Mouse (Mus musculus) hindbrain, embryonic 11.5 days (tissue): Measurements from ENCODE around the gene Zfp712. TPM values are rescaled to one million over a fixed set of nuclear protein-coding genes. Genes with fewer than 3 reads are reported as not detected.

Experiments
- ATAC-seq: fragments of 200-750 bp; cut with Nextera tagmentation; 2 replicates; pipeline ENCODE4 v1.8.0; 2017; ENCODE audit warnings: mild to moderate bottlenecking, moderate TSS enrichment, moderate library complexity; ENCODE audit not compliant: low FRiP score
- DNase-seq: peaks from one replicate; pipeline ENCODE4 v3.0.0-alpha.2; 2015; ENCODE audit warnings: low spot score
- H3K27ac ChIP-seq: fragments of 300-500 bp; sonication (generic); 2 replicates; pipeline ENCODE4 v1.5.1; 2014; ENCODE audit warnings: mild to moderate bottlenecking, low read depth, low read length
- H3K27me3 ChIP-seq: fragments of 300-500 bp; sonication (generic); 2 replicates; pipeline ENCODE4 v1.6.1; 2014; ENCODE audit warnings: mild to moderate bottlenecking, low read length, moderate library complexity, mixed read lengths; ENCODE audit not compliant: control insufficient read depth, insufficient read depth
- H3K36me3 ChIP-seq: fragments of 300-500 bp; sonication (generic); 2 replicates; pipeline ENCODE4 v1.6.1; 2014; ENCODE audit warnings: mild to moderate bottlenecking, low read length, moderate library complexity, mixed read lengths; ENCODE audit not compliant: control insufficient read depth, insufficient read depth
- H3K4me1 ChIP-seq: fragments of 300-500 bp; sonication (generic); replicated peaks from 2 replicates; pipeline ENCODE4 v1.6.1; 2014; ENCODE audit warnings: low read length, mixed read lengths; ENCODE audit not compliant: control insufficient read depth, insufficient read depth
- H3K4me2 ChIP-seq: fragments of 300-500 bp; sonication (generic); replicated peaks from 2 replicates; pipeline ENCODE4 v1.6.1; 2014; ENCODE audit warnings: mild to moderate bottlenecking, low read depth, low read length
- H3K4me3 ChIP-seq: fragments of 300-500 bp; sonication (generic); 2 replicates; pipeline ENCODE4 v1.5.1; 2014; ENCODE audit warnings: low read depth, low read length
- H3K9ac ChIP-seq: fragments of 300-500 bp; sonication (generic); 2 replicates; pipeline ENCODE4 v1.6.1; 2014; ENCODE audit warnings: low read depth, low read length
- H3K9me3 ChIP-seq: fragments of 300-500 bp; sonication (generic); 2 replicates; pipeline ENCODE4 v1.6.1; 2016; ENCODE audit warnings: low read length; ENCODE audit not compliant: control insufficient read depth
- WGBS: fragments of 180-500 bp; shearing (Covaris S2); extraction: QIAGEN DNeasy Blood & Tissue Kit; methylation state at CpG from one replicate; pipeline ENCODE4 v1.1.7; 2014; 5-methylcytosine and 5-hydroxymethylcytosine counted together
- polyA plus RNA-seq: library from polyadenylated mRNA; unstranded; fragments of >200 nt; fragmentation: Nextera tagmentation; extraction: Ambion mirVana; gene quantifications from 2 replicates; pipeline ENCODE4 v1.2.1, GENCODE M21; 2014

Zfp712 gene
- polyA plus RNA-seq, result 5.8 TPM in 2 replicates

DNA sequence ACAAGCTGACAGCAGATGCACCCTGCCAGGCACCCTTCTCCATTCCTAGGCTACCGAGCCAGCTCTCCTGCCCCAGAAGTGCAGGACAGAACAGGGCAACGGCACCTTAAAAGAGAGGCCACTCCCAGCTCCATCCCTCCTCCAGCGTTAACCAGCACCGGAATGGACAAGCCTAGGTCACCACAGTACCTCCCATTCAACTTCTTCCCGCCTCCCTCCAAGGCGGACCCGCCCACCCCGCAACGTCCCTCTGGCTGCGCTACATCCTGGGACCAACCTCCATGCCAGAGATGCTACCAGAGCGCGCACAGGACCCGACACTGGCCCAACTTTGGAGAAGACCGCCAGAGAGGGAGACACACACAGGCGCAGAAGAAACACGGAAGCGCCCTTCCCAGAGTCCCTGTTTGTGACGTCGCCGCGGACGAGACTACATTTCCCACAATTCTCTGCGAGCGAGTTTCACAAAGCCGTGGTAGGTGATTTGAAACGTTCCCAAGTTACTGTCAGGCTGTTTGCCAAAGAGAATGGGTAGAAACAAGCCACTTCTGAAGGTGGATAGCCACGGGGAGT lies at the start of gene Zfp712:
Zfp712 (minus strand) TSS at position 385 of the 573 bp plus-strand sequence.
- DNase-seq (peak; percentile 94), ATAC-seq (peak; percentile 96)
- no peaks in the 10 kb centered on the region for H3K4me1 ChIP-seq
- H3K4me2 ChIP-seq, result peak within 1 kb of the TSS; percentile 70
- no peaks in the 10 kb centered on the region for H3K9me3 ChIP-seq
- peak within 1 kb of the TSS; percentile 77 for H3K4me3 ChIP-seq
- H3K36me3 ChIP-seq, result no peaks in the 10 kb centered on the region
- H3K9ac ChIP-seq, result peak within 1 kb of the TSS; percentile 78
- no peaks in the 10 kb centered on the region for H3K27me3 ChIP-seq
- WGBS, result under 1% methylated on average over 27 of the region's 27 CpGs
- H3K27ac ChIP-seq, result peak within 1 kb of the TSS; percentile 58; the same call in 1 of the 2 replicates

GRCm38 (mm10) chr13:67108821-67109206 lies 47.8 kb upstream of the Zfp712 start:
- DNase-seq (no peak), ATAC-seq (peak; percentile 59)
- H3K4me2 ChIP-seq, result 0 out of 2 replicates have a peak overlapping the region, but pooled peaks have one; percentile 2
- H3K27ac ChIP-seq, result no peak overlapping the region
- no peaks in the 10 kb centered on the region for H3K9me3 ChIP-seq
- 6% methylated on average over 9 of the region's 9 CpGs for WGBS
- no peaks in the 10 kb centered on the region for H3K4me1 ChIP-seq
- peak overlapping the region; percentile 52 for H3K4me3 ChIP-seq
- no peaks in the 10 kb centered on the region for H3K36me3 ChIP-seq
- no peak overlapping the region for H3K9ac ChIP-seq
- no peaks in the 10 kb centered on the region for H3K27me3 ChIP-seq

DNA sequence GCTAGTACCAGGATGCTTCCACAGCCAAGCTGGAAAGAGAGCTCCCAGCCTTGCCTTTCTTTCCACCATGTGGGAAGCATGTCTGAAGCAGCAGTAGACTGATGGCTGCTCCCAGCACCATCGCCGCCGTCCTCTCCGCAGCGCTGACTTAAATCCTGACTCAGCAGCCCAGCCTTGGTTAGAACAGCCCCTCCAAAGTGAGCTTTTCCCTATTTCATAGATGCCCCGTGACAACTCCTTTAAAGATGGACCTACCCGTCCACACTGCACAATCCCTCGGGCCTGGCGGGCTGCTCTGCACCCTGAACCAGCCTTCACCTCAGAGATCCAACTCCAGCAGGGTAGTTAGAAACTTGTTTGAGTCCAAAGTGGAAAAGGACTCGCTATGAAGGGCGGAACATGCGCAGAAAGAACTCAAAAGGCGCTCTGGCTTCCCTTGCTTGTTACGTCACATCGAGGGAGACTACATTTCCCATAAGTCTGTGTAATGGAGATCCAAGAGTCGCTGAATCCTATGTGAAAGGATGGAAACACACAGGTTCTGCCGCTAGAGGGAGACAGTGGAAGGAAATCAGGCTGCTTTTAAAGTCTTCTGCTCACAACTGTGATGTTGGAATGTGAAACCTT lies 47.3 kb upstream of the Zfp712 start, which contains the start of gene Gm28557:
Gm28557 (minus strand) TSS at position 411 of the 627 bp plus-strand sequence.
- WGBS, result under 1% methylated on average over 17 of the region's 17 CpGs

GRCm38 (mm10) chr13:67107681-67108080 lies 46.7 kb upstream of the Zfp712 start:
- H3K9me3 ChIP-seq, result no peaks in the 10 kb centered on the region
- peak overlapping the region; percentile 52 for H3K4me3 ChIP-seq
- no peaks in the 10 kb centered on the region for H3K27me3 ChIP-seq
- ATAC-seq, result no peak
- H3K36me3 ChIP-seq, result no peaks in the 10 kb centered on the region
- H3K4me2 ChIP-seq, result peak overlapping the region; percentile 49
- no peak overlapping the region for H3K27ac ChIP-seq
- no peaks in the 10 kb centered on the region for H3K4me1 ChIP-seq
- WGBS, result 73% methylated on average over 9 of the region's 9 CpGs
- DNase-seq, result no peak
- peak overlapping the region; percentile 68 for H3K9ac ChIP-seq

More for the DNA sequence above, 47.3 kb upstream of the Zfp712 start, which contains the start of gene Gm28557:
- Histone ChIP-seq H3K4me2 (peak within 1 kb of the TSS; percentile 49), H3K4me3 (peak within 1 kb of the TSS; percentile 52), H3K27ac (no peak within 1 kb of the TSS), H3K9ac (peak within 1 kb of the TSS; percentile 68), H3K9me3 (no peaks in the 10 kb centered on the region), H3K27me3 (no peaks in the 10 kb centered on the region), H3K36me3 (no peaks in the 10 kb centered on the region), H3K4me1 (no peaks in the 10 kb centered on the region)
- peak; percentile 98 for ATAC-seq
- DNase-seq, result peak; percentile 93

DNA sequence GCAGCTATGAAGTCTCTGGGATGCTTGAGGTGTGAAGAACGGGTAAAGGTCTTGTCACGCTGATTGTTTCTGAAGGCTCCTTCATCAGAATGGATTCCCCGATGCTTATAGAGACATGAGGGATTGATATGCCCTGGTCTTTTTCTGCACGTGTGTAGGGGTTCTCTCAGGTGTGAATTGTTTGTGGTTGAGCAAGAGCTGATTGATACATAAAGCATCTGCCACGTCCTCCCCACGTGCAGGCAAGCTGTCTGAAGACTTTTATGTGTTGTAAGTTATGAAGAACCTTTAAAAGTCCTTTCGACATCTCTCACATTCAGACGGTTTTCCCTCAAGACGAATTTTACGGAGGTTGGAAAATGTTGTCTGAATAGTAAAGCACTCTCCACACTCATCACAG lies 36.9 kb upstream of the Zfp712 start, which contains the start of gene Zfp708:
Zfp708 (minus strand) TSS at position 101 of the 400 bp plus-strand sequence.
- Histone ChIP-seq H3K4me2 (no peak within 1 kb of the TSS), H3K9me3 (no peaks in the 10 kb centered on the region), H3K4me3 (no peak within 1 kb of the TSS), H3K9ac (no peak within 1 kb of the TSS), H3K36me3 (no peaks in the 10 kb centered on the region), H3K27ac (no peak within 1 kb of the TSS), H3K4me1 (no peaks in the 10 kb centered on the region), H3K27me3 (no peaks in the 10 kb centered on the region)
- no peak for ATAC-seq
- no peak for DNase-seq
- 90% methylated on average over 10 of the region's 10 CpGs for WGBS

GRCm38 (mm10) chr13:67090154-67090553 lies 29.2 kb upstream of the Zfp712 start:
- Histone ChIP-seq H3K4me3 (no peak overlapping the region), H3K9ac (no peak overlapping the region), H3K9me3 (no peaks in the 10 kb centered on the region), H3K36me3 (no peaks in the 10 kb centered on the region), H3K4me2 (no peak overlapping the region), H3K27ac (no peak overlapping the region), H3K4me1 (no peaks in the 10 kb centered on the region), H3K27me3 (no peaks in the 10 kb centered on the region)
- WGBS, result 76% methylated on average over 1 of the region's 1 CpGs
- no peak for ATAC-seq
- no peak for DNase-seq

DNA sequence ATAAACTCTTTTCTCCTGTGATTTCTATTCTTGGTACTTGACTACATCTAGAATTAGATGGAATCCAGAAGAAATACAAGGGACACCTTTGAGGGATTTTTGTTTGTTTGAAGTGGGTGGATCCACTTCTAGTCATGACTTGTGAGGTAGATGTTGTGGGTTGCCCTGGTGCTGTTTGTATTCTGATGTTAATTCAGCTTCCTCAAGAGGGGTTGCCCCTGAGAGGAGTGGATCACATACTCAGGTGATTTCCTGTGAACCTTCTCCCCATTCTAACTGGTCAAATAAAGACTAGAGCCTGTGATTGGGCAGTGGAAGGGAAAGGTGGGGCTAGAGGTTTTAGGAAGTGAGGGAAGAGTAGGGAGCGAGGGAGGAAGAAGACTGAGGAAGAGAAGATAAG lies 21.0 kb upstream of the Zfp712 start:
- no peak overlapping the region for H3K4me3 ChIP-seq
- no peak for DNase-seq
- no peak for ATAC-seq
- WGBS, result 68% methylated on average over 1 of the region's 1 CpGs
- H3K27ac ChIP-seq, result no peak overlapping the region
- H3K4me2 ChIP-seq, result no peak overlapping the region
- H3K9ac ChIP-seq, result no peak overlapping the region
- peaks cover 2% of the 10 kb centered on the region; the same call in 1 of the 2 replicates for H3K36me3 ChIP-seq
- H3K4me1 ChIP-seq, result no peaks in the 10 kb centered on the region
- H3K9me3 ChIP-seq, result no peaks in the 10 kb centered on the region
- H3K27me3 ChIP-seq, result no peaks in the 10 kb centered on the region

GRCm38 (mm10) chr13:67081142-67081713 lies 20.3 kb upstream of the Zfp712 start:
- ATAC-seq (peak; percentile 99), DNase-seq (peak; percentile 74)
- Histone ChIP-seq H3K4me2 (peak overlapping the region; percentile 60), H3K36me3 (peaks cover 2% of the 10 kb centered on the region; the same call in 1 of the 2 replicates), H3K9me3 (no peaks in the 10 kb centered on the region), H3K9ac (peak overlapping the region; percentile 74), H3K4me1 (no peaks in the 10 kb centered on the region), H3K27ac (peak overlapping the region; percentile 71), H3K4me3 (peak overlapping the region; percentile 61), H3K27me3 (no peaks in the 10 kb centered on the region)
- 1% methylated on average over 24 of the region's 24 CpGs for WGBS
